Mouse (Mus musculus) neural tube, embryonic 14.5 days (tissue): ENCODE measurements around the gene Abcg1. TPM values are rescaled to one million over a fixed set of nuclear protein-coding genes. Genes with fewer than 3 reads are reported as not detected.
A peak's percentile ranks its signal among the peaks of the same experiment; 100 is the strongest.

Experiments
- ATAC-seq: fragments of 200-750 bp; cut with Nextera tagmentation; 2 replicates; pipeline ENCODE4 v1.8.0; 2017; ENCODE audit warnings: low read depth, mild to moderate bottlenecking, moderate TSS enrichment, moderate library complexity
- H3K27ac ChIP-seq: fragments of 300-500 bp; sonication (generic); 2 replicates; pipeline ENCODE4 v1.5.1; 2014; ENCODE audit warnings: low read depth, mild to moderate bottlenecking, control low read depth, low read length, moderate library complexity, mixed read lengths
- H3K27me3 ChIP-seq: fragments of 300-500 bp; sonication (generic); 2 replicates; pipeline ENCODE4 v1.6.1; 2014; ENCODE audit warnings: low read length; ENCODE audit not compliant: control insufficient read depth, insufficient read depth
- H3K36me3 ChIP-seq: fragments of 300-500 bp; sonication (generic); 2 replicates; pipeline ENCODE4 v1.6.1; 2014; ENCODE audit warnings: low read length, mixed read lengths; ENCODE audit not compliant: control insufficient read depth, insufficient read depth
- H3K4me1 ChIP-seq: fragments of 300-500 bp; sonication (generic); 2 replicates; pipeline ENCODE4 v1.6.1; 2014; ENCODE audit warnings: low read length; ENCODE audit not compliant: control insufficient read depth, insufficient read depth
- H3K4me2 ChIP-seq: fragments of 300-500 bp; sonication (generic); 2 replicates; pipeline ENCODE4 v1.6.1; 2014; ENCODE audit warnings: mild to moderate bottlenecking, low read depth, low read length, control low read depth
- H3K4me3 ChIP-seq: fragments of 300-500 bp; sonication (generic); 2 replicates; pipeline ENCODE4 v1.5.1; 2014; ENCODE audit warnings: low read depth, low read length, control low read depth, mixed read lengths
- H3K9ac ChIP-seq: fragments of 300-500 bp; sonication (generic); replicated peaks from 2 replicates; pipeline ENCODE4 v1.6.1; 2014; ENCODE audit warnings: low read depth, mild to moderate bottlenecking, control low read depth, low read length, mixed read lengths
- H3K9me3 ChIP-seq: fragments of 300-500 bp; sonication (generic); 2 replicates; pipeline ENCODE4 v1.6.1; 2016; ENCODE audit warnings: low read length; ENCODE audit not compliant: control insufficient read depth
- WGBS: fragments of 180-500 bp; shearing (Covaris S2); extraction: QIAGEN DNeasy Blood & Tissue Kit; methylation state at CpG from one replicate; pipeline ENCODE4 v1.1.7; 2014; 5-methylcytosine and 5-hydroxymethylcytosine counted together
- polyA plus RNA-seq: library from polyadenylated mRNA; unstranded; fragments of >200 nt; fragmentation: Nextera tagmentation; extraction: Ambion mirVana; gene quantifications from 2 replicates; pipeline ENCODE4 v1.2.1, GENCODE M21; 2014

The Abcg1 gene
- polyA plus RNA-seq, 1 experiment from 2014 or later, result 20.5 TPM

DNA sequence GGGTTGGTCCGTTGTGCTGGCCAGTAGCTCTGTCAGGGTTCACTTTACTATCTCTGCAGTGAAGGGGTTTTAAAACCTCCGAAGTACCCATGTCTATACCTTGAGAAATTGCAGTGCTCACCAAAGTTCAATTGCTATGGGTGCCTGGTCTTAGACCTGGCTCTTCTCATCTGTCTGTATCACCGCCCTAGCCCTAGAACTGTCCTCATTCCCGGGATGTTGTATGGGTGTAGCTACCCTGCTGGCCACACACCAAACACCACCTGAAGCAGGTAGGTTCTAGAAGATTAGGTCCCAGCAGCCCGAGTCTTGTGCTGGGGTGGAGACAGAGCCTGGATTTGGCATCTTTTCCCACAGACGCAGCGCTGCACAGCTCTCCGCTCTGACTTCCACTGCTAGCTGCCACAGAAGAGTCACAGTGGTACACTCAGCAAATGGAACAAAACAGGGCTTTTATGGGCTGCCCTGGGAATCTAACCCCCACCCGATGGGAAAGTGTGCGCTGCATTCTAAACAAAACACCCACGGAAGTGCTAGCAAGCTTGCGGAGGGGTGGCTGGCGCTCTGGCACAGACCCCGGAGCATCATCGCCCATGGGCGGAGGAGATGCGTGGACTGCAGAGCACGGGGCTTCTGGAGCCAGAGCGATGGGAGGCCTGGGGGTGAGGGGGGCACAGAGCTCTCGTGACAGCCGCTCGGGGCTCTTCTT lies 21.2 kb upstream of the Abcg1 start:
- Histone ChIP-seq H3K27ac (no peak overlapping the region), H3K9me3 (no peaks in the 10 kb centered on the region), H3K27me3 (no peaks in the 10 kb centered on the region), H3K4me1 (no peaks in the 10 kb centered on the region; the same call in 1 of the 2 replicates), H3K4me3 (no peak overlapping the region), H3K4me2 (no peak overlapping the region), H3K9ac (no peak overlapping the region), H3K36me3 (no peaks in the 10 kb centered on the region)
- WGBS, result 59% methylated on average over 22 of the region's 22 CpGs
- peak; percentile 44; the same call in 1 of the 2 replicates for ATAC-seq

DNA sequence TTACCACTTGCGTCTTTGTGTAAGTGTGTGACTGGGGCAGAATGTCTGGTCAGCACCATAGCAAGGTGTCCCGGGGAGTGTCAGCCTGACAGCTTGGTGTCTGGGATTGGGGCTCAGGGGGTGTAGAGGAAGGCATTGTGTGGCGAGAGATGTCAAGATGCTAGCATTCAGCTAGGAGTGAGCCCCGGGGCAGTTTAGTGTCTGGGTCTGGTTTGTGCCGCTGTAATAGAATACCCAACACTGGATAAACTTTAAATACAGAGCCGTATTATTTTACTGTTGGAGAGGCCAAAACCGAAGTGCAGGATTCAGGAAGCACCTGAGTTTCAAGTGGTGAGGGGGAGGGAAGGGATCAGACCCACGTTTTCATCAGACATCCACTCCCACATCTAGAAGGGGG lies 20.1 kb upstream of the Abcg1 start:
- no peak for ATAC-seq
- 84% methylated on average over 8 of the region's 8 CpGs for WGBS
- Histone ChIP-seq H3K4me1 (no peaks in the 10 kb centered on the region; the same call in 1 of the 2 replicates), H3K36me3 (no peaks in the 10 kb centered on the region), H3K27ac (no peak overlapping the region), H3K9ac (no peak overlapping the region), H3K4me3 (no peak overlapping the region), H3K9me3 (no peaks in the 10 kb centered on the region), H3K27me3 (no peaks in the 10 kb centered on the region), H3K4me2 (no peak overlapping the region)

DNA sequence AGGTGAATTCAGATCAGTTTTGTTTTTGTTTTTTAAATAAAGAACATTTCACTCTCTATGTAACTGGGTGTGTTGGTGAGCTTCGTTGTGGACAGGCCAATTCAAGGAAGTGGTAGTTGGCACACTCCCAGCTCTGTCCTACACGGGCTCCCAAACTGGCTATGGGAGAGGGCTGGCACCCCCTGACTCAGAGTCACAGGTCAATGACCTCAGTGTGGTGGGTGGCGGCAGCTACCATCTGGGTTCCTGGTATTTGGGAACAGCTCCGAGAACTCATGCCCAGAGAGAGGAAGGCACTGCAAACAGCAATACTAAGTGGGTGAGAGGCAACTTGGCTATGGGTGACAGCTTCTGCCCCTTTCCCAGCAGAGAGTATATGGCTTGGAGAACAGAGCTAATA lies 19.1 kb upstream of the Abcg1 start:
- WGBS, result 86% methylated on average over 4 of the region's 4 CpGs
- Histone ChIP-seq H3K27me3 (no peaks in the 10 kb centered on the region), H3K27ac (no peak overlapping the region), H3K9me3 (no peaks in the 10 kb centered on the region), H3K4me2 (no peak overlapping the region), H3K4me3 (no peak overlapping the region), H3K4me1 (no peaks in the 10 kb centered on the region; the same call in 1 of the 2 replicates), H3K36me3 (no peaks in the 10 kb centered on the region), H3K9ac (no peak overlapping the region)
- no peak for ATAC-seq

DNA sequence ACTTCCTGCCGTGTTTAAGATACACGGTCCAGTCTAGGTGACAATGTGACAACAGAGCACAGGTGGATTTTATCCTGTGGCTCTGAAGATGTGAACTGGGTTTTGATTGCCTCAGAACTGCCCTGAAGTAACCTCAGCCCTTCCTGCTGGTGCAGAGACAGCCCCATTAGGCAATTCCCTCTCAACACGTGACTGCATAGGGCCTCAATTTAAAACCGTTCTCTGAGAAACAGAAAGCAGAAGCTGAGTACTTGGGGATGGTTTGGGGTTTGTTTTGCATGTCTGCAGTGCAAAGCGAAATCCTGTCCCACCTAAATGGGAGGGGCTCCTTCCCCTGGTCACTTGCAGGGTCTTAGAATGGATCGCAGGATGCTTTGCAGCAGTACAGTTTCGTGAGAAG lies 17.8 kb upstream of the Abcg1 start:
- H3K9me3 ChIP-seq, result no peaks in the 10 kb centered on the region
- ATAC-seq, result no peak
- H3K4me1 ChIP-seq, result no peaks in the 10 kb centered on the region
- H3K4me2 ChIP-seq, result no peak overlapping the region
- no peak overlapping the region for H3K4me3 ChIP-seq
- no peak overlapping the region for H3K27ac ChIP-seq
- 65% methylated on average over 7 of the region's 7 CpGs for WGBS
- no peaks in the 10 kb centered on the region for H3K36me3 ChIP-seq
- H3K27me3 ChIP-seq, result no peaks in the 10 kb centered on the region
- no peak overlapping the region for H3K9ac ChIP-seq

DNA sequence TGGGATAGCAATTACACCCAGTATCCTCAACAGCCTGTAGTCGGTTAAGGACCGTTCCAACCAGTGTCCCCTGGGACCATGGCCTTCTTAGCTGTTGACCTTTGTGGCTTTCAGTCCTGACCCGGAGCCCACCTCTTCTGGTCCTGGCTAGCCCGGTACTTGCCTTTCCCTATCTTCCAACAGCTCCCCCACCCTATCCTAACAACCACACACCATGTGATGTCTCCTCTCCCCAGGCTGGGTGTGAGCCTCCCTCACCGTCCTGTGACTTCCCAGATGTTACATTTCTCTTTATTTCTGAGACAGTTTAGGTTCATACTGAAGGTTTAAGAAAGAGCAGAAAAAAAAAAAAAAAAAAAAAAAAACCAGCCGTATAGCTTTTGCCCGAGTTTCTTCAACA lies 17.1 kb upstream of the Abcg1 start:
- Histone ChIP-seq H3K27me3 (no peaks in the 10 kb centered on the region), H3K9me3 (no peaks in the 10 kb centered on the region), H3K36me3 (no peaks in the 10 kb centered on the region), H3K4me3 (no peak overlapping the region), H3K4me2 (no peak overlapping the region), H3K9ac (no peak overlapping the region), H3K27ac (no peak overlapping the region), H3K4me1 (no peaks in the 10 kb centered on the region)
- 84% methylated on average over 7 of the region's 7 CpGs for WGBS
- ATAC-seq, result no peak

DNA sequence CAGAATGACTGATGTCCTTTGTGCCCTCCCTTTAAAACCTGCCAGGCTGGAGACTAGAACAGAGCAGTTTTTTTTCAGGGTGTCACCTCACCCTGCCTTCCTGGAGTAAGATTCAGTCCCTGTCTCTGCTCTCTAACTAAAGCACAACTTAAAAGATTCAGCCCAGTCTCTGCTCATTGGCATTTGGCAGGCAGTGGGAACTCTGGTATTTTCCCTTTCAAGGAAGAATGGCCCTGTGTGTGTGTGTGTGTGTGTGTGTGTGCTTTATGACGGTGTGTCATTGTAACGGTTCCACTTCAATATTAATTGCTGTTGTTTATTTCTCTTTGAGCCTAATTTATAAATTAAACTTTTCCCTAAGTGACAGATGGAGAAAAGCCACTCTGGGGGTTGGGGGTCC lies 14.7 kb upstream of the Abcg1 start:
- Histone ChIP-seq H3K27me3 (no peaks in the 10 kb centered on the region), H3K4me3 (no peak overlapping the region), H3K36me3 (no peaks in the 10 kb centered on the region), H3K9me3 (no peaks in the 10 kb centered on the region), H3K4me2 (no peak overlapping the region), H3K9ac (no peak overlapping the region), H3K4me1 (no peaks in the 10 kb centered on the region), H3K27ac (no peak overlapping the region)
- ATAC-seq, result no peak
- 32% methylated on average over 2 of the region's 2 CpGs for WGBS

DNA sequence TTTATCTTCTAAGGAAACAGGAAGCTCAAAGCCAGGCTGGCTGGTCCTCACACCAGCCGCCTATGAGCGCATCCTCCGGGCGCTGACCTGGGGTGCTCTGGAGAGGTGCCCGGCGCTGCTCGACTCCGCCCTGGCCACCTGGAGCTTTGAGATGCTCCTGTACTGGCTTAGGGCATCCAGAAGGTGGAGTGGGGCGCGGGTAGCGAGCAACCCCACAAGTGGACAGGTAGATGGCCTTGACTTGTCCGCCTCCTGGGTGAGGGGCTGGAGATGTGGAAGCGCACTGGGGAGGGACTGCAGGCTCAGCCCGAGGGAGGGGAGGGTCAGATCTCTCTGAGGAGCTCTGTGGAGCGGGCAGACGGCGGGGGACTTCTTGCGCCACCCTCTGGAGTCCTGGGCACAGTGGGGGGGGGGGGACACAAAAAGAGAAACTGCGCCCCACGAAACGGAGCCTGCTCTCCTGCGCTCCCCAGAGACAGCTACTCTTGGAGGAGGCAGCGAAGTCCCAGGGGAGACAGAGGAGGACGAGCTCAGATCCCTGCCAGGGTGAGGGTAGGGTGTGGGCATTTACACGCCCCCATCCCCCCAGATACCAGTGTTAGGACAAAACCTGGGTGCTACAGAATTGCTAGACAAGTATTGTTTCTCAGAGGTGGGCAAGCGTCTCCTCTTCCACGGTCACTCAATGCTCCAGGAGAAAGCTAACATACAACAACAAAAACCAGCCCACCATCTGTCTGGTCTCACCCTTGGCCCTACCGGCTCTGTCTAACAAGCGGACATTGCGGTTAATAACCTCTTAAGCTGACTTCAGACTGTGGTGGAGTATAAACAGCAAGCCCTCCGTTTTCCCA lies 643 bp downstream of the Abcg1 start:
- Histone ChIP-seq H3K9me3 (peaks cover 4% of the 10 kb centered on the region), H3K36me3 (no peaks in the 10 kb centered on the region), H3K27me3 (peaks cover 3% of the 10 kb centered on the region; the same call in 1 of the 2 replicates), H3K4me3 (peak overlapping the region; percentile 69), H3K9ac (peak overlapping the region; percentile 68), H3K4me2 (peak overlapping the region; percentile 89), H3K27ac (peak overlapping the region; percentile 78), H3K4me1 (peaks cover 9% of the 10 kb centered on the region; the same call in 1 of the 2 replicates)
- peak; percentile 62 for ATAC-seq
- WGBS, result 1% methylated on average over 28 of the region's 31 CpGs

DNA sequence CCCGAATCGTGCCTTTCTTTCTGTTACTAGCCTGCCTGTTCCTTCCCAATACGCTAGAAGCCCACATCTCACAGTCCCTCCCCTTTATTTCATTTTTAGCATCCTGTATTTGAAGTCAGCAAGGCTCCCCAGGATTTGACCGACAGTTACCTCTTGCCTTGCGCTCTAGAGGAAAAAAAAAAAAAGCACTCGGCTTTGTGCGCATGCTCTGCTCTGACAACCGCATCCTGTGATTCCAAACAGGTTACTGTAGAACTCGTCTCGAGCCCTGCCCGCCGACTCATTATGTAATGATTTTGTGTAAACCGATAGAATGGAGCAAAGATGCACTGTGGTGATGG lies 1.2 kb downstream of the Abcg1 start:
- Histone ChIP-seq H3K4me2 (peak overlapping the region; percentile 89), H3K27ac (peak overlapping the region; percentile 78), H3K36me3 (no peaks in the 10 kb centered on the region), H3K9ac (peak overlapping the region; percentile 68), H3K27me3 (peaks cover 3% of the 10 kb centered on the region; the same call in 1 of the 2 replicates), H3K4me3 (peak overlapping the region; percentile 69), H3K9me3 (no peaks in the 10 kb centered on the region), H3K4me1 (peaks cover 9% of the 10 kb centered on the region; the same call in 1 of the 2 replicates)
- peak; percentile 39; the same call in 1 of the 2 replicates for ATAC-seq
- 2% methylated on average over 13 of the region's 13 CpGs for WGBS

DNA sequence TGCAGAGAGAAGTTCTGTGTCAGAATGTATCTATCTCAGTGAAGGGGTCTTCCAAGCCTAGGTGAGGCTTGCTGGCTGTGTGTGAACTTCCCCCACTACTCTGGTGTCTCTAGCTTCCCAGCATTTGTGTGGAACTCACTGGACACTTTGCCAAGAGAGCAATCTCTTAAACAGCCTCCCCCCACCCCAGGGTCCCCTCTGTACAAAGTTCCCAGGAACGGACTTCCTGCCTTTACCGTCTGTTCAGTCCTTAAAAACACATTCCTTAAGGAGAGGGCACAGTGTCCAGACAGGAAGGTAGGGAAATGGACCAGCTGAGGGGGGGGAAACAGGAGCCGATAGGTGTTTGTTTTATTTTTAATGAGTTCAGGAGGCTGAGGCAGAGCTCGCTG lies 2.7 kb downstream of the Abcg1 start:
- Histone ChIP-seq H3K4me2 (no peak overlapping the region), H3K27ac (no peak overlapping the region), H3K9me3 (no peaks in the 10 kb centered on the region), H3K4me1 (peaks cover 9% of the 10 kb centered on the region; the same call in 1 of the 2 replicates), H3K9ac (no peak overlapping the region), H3K27me3 (peaks cover 3% of the 10 kb centered on the region; the same call in 1 of the 2 replicates), H3K36me3 (0 out of 2 replicates have a peak, but pooled peaks cover 3% of the 10 kb centered on the region), H3K4me3 (no peak overlapping the region)
- 74% methylated on average over 4 of the region's 4 CpGs for WGBS
- ATAC-seq, result no peak
